Mouse (Mus musculus): ENCODE measurements around the gene Proser1.

The Proser1 gene

DNA sequence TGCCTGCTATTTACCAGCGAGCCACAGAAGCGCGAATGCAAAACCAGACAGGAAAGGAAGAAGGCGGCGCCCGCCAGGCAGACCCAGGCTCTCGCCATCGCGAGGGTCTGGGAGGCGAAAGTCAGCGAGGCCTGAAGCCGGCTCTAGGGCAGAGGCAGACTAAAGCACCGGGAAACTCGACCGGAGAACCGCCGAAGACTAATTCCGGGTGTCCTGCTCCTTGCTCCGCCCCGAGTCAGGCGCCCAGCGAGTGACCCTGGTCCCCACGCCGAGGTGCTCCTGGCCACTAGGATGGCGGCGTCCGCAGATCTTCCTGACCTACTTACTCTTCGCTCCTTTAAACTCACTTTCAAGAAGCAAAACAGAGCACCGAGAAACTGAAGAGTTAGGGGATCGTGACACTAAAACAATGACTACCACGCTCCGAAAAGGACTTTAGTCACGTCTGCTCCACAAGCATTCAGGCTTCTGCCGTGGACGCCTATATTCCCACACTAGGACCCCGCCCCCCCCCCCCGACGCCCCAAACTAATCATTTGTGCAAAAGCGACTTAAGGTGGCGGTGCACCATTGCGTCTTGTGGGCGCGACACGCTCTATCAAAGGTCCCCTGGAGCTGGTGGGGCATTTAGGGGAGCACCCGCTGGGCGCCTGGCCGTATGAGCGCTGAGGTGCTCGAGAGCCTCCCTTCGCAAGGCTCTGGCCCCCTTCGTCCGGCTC, at the start of gene Proser1, which contains the start of gene Nhlrc3:
Gene Proser1, plus strand, starts transcription at position 621 of the 719 bp plus-strand sequence.
Gene Nhlrc3, minus strand, starts transcription at position 287 of the 719 bp plus-strand sequence.
- peak; percentile 93 for DNase-seq (ENCODE audit: low spot score)

DNA sequence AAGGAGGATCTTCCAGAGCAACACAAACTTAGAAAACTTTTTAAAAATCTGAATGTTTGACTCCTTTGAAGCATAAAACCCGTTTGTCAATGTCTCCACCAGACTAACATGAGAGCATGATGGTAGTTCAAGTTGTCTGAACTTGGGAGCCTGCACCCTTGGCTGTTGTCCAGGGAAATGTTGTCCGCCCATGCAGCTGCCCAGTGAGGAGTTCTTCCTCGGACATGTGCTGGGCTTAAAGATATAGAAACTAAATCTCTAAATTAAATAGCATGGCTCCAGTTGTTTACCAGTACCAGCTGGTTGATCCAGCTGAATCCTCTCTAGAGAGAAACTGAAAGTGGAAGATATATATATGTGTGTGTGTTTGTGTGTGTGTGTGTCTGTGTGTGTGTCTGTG, 49.5 kb upstream of the Proser1 start:
- no peak for DNase-seq (ENCODE audit: low spot score)

DNA sequence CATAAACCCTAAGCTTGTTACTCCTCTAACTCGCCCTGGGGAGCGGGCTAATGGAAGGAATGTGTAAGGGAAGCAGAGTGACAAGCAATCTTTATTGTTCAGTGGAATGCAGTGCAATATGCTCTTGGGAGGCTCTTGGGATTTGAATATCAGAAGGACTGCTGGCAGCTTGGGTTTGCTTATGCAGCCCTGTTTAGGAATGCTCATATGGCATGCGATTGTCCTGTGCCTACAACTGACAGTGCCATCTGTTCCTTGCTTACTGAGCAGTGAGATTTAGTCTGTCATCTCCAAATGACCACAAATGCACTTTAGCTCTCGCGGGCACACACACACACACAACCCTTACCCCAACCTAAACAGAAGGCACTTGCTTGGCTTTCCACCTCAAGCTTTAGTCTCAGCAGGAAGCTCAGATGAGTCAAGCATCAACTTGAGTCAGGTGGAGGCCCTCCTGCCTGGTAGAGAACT, 47.4 kb upstream of the Proser1 start:
- DNase-seq (ENCODE audit: low spot score), result peak; percentile 47

DNA sequence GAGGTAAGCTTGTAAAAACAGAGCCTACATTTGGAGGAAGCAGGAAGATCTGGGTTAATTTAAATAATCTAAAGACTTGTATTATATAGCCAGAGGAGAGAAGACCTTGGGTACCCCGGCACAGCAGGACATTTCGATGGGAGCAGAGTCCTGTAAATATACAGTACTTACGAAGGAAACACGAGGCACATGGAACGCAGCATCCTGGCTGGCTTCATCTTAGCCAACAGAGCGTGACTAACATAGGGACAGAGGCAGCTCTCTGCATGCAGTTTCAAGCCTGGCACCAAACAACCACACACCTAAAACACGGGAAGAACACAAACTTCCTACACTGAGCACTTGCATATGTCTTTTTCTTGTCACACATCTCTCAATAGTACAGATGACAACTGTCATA, 45.8 kb upstream of the Proser1 start:
- no peak for DNase-seq (ENCODE audit: low spot score)

GRCm38 (mm10) chr3:53421656-53422055, 41.8 kb upstream of the Proser1 start:
- DNase-seq (ENCODE audit: low spot score), result no peak

GRCm38 (mm10) chr3:53422691-53423090, 40.8 kb upstream of the Proser1 start:
- no peak for DNase-seq (ENCODE audit: low spot score)

DNA sequence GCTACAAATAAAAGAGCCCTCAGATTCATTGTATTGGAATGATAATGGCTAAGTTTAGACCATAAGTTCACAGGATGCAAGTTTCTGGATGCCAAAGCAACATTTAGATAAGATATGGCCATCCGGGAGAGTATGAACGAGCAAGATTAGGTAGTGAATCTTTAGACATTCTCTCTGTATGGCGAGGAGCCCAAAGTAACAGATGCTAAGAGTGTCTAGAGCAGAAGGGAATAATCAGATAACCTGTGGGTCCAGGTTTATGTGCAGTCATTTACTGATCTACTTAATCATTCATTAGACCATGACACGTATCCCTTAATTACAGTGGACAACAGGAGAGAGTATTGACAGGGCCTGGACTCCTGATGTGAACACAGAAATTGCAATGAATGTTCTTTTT, 39.9 kb upstream of the Proser1 start:
- no peak for DNase-seq (ENCODE audit: low spot score)

- no peak for DNase-seq (ENCODE audit: low spot score)
Observed at GRCm38 (mm10) chr3:53434610-53435009, 28.9 kb upstream of the Proser1 start.

DNA sequence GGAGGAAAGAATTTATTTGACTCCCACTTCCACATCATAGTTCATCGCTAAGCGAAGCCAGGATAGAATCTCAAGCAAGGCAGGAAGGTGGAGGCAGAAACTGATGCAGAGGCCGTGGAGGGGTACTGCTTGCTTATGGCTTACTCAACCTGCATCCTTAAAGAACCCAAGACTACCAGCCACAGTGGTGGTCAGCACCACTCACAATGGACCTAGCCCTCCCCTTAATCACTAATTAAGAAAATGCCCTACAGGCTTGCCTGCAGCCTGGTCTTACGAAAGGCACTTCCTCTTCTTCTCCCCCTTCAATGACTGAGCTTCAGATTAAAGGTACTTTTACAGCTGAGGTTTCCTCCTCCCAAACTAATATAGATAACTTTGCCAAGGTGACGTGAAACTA, 26.9 kb upstream of the Proser1 start:
- DNase-seq (ENCODE audit: low spot score), result no peak

DNA sequence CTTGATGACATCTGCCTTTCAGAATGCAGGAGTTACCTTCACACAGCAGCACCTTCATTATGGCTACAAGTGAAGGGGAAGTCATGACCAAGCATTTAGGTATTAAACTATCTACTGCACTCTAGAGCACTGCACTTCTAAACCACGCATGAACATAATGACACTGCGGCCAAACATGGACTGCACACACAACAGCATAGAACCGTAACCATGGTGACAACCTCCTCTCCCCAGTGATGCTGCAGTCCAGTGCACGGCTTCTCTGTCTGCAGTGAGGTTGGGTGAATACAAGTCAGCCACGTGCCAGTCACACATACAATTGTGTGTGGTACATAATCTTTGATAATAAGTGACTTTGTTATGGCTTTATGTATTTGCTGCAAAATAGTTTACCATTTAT, 17.9 kb upstream of the Proser1 start:
- peak; percentile 20 for DNase-seq (ENCODE audit: low spot score)

DNA sequence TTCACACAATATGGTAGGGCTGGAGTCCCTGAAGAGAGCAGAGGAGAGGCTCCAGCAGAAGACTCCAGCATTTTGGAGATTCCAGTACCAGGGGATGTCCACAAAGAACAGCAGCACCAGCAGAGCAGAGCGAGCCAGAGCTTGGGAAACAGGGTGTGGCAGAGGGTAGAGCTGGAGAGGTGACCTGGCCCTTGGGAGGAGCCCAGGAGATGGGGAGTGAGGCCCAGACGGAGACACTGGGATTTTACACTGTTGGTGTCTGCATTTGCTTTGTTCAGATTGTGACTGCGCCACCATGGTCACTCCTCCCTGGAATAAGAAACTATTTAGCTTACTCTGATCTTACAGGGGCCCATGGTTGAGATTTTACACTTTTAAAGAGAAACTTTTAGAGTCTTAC, 16.7 kb upstream of the Proser1 start:
- DNase-seq (ENCODE audit: low spot score), result no peak

DNA sequence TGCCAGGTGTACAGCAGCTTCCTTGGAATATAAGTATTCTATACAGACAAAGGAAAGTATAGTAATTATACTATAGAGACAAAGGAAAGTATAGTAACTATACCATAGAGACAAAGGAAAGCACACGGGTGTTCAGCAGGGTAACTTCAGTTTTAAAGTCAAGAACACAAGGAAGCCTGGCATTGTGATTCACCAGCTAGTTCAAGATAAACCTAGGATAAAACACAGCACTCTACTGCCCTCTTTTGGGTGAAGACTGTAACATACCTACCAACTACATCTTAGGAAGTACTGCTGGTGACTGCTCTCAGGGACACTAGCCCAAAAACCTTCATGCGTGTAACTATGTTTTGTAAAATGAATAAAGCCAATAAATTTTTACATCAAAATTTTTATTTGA, 15.3 kb upstream of the Proser1 start:
- peak; percentile 96 for DNase-seq (ENCODE audit: low spot score)

DNA sequence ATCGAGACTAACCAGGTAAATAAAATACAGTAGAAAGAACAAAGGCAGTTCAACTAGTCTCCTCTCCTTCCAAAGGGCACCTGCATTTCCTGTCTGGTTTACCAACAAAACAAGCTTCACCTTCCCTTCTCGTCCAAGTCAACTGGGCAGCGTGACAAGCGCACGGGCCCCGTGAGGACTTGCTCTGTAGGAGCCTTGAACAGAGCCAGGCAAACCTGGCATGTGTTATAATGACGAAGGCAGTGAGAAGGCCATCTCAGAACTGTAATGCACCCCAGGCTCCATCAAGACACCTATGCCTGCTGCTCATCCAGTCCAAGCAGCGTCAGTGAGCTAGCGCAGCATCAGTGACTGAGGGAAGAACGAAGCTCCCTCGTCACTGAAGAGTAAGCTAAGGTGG, 12.8 kb upstream of the Proser1 start:
- no peak for DNase-seq (ENCODE audit: low spot score)

DNA sequence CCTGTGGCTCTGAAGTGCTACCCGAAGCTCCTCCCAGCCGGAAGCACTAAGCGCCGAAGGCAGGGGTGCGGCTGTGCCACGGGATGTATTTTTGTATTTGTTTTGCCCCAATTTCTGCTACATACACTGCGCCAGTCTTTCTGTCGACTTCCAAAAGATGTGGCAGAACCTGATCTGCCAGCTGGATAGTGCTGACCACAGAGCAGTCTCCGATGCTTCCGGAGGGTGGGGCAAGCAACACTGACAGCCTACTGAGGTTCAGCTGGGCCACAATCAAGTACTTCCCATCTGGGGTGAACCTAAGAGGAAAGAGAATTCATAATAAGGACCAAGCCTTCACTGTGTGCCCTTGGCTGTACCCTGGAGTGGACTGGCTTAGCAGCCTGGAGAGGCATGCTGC, 11.1 kb upstream of the Proser1 start:
- DNase-seq (ENCODE audit: low spot score), result no peak

DNA sequence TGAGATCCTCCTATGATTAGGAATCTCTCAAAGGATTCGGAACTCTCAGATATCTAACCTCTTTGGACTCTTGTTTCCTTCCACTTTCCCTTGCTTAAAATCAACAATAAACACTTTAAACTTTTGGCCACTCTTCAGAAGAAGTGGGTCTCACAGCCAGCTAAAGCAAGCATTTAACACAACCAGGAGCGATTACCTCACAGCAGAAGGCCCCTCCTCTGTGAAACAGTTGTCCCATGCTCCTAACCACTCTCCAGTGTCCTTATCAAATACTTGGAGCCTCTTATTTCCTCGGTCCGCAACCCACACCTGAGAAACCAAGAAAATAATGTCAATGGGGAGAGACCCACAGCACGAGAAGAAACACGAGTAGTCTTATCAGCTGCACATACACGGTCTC, 10.1 kb upstream of the Proser1 start:
- DNase-seq (ENCODE audit: low spot score), result no peak

DNA sequence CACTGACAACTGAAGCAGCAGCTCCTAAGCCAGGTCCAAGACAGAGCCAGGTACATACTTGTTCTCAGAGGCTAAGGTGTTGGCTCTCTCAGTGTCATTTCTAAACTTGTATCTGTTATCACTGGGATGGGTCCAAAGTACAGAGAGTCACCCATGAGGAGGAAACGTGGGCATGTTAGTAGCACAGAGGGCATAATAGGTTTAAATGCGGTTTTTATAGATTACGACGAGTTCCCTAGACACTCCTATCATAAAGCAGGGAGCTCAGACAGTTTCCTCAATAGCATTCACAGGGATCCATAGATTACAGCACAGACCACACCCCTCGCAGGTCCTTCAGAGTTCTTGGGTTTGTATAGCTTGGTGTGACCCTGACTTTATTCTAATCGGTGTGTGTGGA, 9.5 kb upstream of the Proser1 start:
- no peak for DNase-seq (ENCODE audit: low spot score)

- DNase-seq (ENCODE audit: low spot score), result no peak
Observed at GRCm38 (mm10) chr3:53454561-53454960, 8.9 kb upstream of the Proser1 start.

DNA sequence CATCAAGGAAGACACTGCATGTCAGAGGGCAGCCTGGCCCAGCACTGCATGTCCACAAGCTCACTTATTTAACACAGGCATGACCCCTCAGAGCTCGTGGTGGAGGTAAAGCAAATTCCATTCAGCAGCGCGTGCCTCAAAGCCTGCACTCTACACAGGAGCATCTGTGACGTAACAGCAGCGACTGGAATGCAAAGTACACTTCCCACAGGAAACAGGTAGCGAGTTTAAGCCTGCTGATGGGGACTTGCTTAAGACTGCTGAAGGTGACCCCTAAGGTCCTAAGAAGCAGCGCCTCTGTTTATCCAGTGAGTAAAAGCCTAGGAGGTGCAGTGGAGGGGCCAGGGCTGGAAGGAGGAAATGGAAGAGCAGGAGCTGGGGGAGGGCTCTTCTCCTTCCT, 8.5 kb upstream of the Proser1 start:
- no peak for DNase-seq (ENCODE audit: low spot score)

DNA sequence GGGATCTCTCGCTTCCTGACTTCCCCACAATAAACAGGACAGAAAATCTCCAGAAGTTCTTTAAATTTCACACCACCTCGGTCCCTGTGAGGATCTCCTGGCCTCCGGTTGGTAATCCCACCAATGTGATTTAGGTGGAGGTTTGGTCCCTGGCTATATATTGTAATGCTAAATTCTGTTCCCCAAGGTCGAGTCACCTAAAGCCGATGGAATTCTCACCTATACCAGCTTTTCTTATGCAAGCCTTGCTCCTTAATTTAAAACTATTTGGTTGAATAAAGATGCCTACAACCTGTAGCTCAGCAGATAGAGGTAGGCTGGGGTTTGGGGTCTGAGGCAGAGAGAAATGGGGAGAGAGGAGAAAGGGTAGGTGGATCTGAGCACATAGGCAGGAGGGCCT, 5.7 kb upstream of the Proser1 start:
- DNase-seq (ENCODE audit: low spot score), result no peak

DNA sequence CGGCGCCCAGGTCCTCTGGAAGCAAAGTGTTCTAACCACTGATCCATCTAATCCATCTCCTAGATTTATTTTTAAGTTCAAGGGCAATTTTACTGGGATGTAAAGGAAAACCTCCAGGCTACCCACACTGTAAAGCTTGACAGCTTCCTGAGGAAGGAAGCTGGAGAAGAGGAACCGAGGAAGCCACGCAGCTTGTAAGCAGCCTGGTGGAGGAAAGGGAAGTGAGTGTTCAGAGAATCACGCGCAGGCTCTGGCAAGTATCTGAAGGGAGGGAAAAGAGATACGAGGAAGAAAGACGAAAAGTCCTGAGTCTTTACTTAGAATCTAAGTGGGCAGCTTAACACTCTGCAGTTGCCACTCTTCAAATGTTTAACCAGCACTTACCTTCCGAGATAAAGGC, 3.4 kb upstream of the Proser1 start:
- DNase-seq (ENCODE audit: low spot score), result no peak

DNA sequence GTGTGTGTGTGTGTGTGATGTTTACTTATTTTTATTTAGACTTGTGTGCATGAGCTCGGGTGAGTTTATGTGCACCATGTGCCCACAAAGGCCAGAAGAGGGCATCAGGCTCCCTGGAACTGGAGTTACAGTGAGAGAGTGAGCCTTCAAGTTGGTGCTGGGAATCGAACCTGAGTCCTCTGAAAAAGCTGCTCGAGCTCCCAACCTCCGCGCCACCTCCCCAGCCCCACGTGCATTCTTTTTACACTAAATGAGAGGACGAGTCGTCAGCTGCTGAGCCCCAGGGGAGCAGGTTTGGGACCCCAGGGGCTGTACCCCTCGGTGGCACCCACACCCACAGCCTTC, 793 bp upstream of the Proser1 start:
- DNase-seq (ENCODE audit: low spot score), result no peak

DNA sequence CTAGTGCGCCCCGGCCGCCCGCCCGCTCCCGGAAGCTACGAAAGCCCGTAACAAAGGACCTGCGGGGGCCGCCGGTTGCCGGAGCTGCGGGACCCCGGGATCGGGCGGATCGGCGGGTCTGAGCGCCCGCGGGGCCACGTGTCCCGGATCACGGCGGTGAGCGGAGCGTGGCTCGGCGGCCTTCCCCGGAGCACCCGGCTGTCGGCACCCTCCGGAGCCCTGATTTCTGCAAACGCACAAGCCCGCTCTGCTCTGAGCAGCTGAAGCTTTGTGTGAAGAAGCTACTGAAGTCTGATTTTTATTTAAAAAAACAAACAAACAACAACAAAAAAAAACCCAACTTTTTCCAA, 274 bp downstream of the Proser1 start:
- DNase-seq (ENCODE audit: low spot score), result no peak

- DNase-seq (ENCODE audit: low spot score), result peak; percentile 50
Observed at GRCm38 (mm10) chr3:53464146-53464698, 756 bp downstream of the Proser1 start.

- no peak for DNase-seq (ENCODE audit: low spot score)
Observed at GRCm38 (mm10) chr3:53465330-53465729, 1.9 kb downstream of the Proser1 start.

Data from embryo, embryonic 10.5 days (tissue).